Mouse (Mus musculus) testis, adult 2 months (tissue): ENCODE results near the gene Cib1.

ENCODE experiments used
- CTCF ChIP-seq: fragments of 200-500 bp; IDR thresholded peaks from 2 replicates; pipeline ENCODE4 v1.5.1; 2012; ENCODE audit warnings: low read depth, mild to moderate bottlenecking, inconsistent platforms, low read length, moderate library complexity; ENCODE audit not compliant: control insufficient read depth, insufficient read depth, insufficient replicate concordance
- POLR2A ChIP-seq: fragments of 200-500 bp; IDR thresholded peaks from 2 replicates; pipeline ENCODE4 v1.6.1; 2012; ENCODE audit warnings: low read depth, mild to moderate bottlenecking, inconsistent platforms, low read length, moderate library complexity; ENCODE audit not compliant: control insufficient read depth

- TF ChIP-seq CTCF = no peak
- no peak for TF ChIP-seq POLR2A
Measured at GRCm38 (mm10) chr7:80204961-80205360, 27.7 kb downstream of the Cib1 start.
